Mouse (Mus musculus) erythroblast, embryonic 14.5 days (primary cell): ENCODE data around the gene Kif6.

Experiments
- GATA1 ChIP-seq: IDR thresholded peaks from 2 replicates; pipeline ENCODE4 v1.6.1; 2012; ENCODE audit warnings: low read length, inconsistent platforms, mixed read lengths
- TAL1 ChIP-seq: IDR thresholded peaks from 3 replicates; pipeline ENCODE4 v1.6.1; 2012; ENCODE audit warnings: low read length, inconsistent platforms, mixed read lengths

DNA sequence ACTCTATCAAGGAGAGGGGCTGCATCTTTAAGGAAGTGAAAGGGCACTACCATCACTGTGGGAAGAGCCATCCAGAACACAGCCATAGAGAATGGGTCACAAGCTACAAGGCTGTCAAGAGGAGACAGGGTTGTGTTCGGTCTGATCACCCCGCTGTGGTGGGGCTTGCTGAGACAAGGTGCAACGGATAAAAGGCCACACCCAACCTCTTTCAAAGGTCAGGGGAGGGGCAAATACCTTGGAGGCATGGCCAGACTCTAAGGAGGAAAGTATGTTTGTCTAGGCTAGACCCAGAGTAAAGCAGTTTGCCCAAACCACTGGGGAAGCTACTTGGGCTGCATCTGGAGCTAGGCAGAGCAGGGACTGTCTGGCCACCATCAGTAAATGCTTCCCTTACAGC, 318.9 kb downstream of the Kif6 start:
- no peak for TF ChIP-seq GATA1
- TF ChIP-seq TAL1 = no peak
